Mouse (Mus musculus) spleen, embryonic (tissue): ENCODE results near the gene Syne3.

Experiments
- CTCF ChIA-PET: fragments of 350-600 bp; sonication (Branson Sonifier 250); formaldehyde crosslinking; loops from one replicate; lab custom pipeline; 2022; lab: Charles Lee

The Syne3 gene

GRCm38 (mm10) chr12:104935144-104935543, 74.5 kb downstream of the Syne3 start:
- CTCF ChIA-PET = interaction anchor here (0.6 to 0.7 kb wide), 2 partner anchors 36 to 187 kb away, joined by 7 to 12 read pairs; no protein-coding TSS in a partner anchor

- CTCF ChIA-PET = no interaction called here
Measured at GRCm38 (mm10) chr12:104933800-104934199, 75.8 kb downstream of the Syne3 start.

GRCm38 (mm10) chr12:104933217-104933616, 76.4 kb downstream of the Syne3 start:
- CTCF ChIA-PET = no interaction called here

GRCm38 (mm10) chr12:104925765-104926164, 83.8 kb downstream of the Syne3 start:
- CTCF ChIA-PET = interaction anchor here (0.6 kb wide), 1 partner anchor 172 kb away, joined by 4 read pairs; no protein-coding TSS in a partner anchor

- CTCF ChIA-PET = interaction anchor here (0.6 kb wide), 1 partner anchor 172 kb away, joined by 4 read pairs; no protein-coding TSS in a partner anchor
Measured at GRCm38 (mm10) chr12:104925035-104925434, 84.6 kb downstream of the Syne3 start.

- CTCF ChIA-PET = no interaction called here
Measured at GRCm38 (mm10) chr12:104924546-104924945, 85.1 kb downstream of the Syne3 start.

GRCm38 (mm10) chr12:104923948-104924388, 85.6 kb downstream of the Syne3 start:
- CTCF ChIA-PET = no interaction called here

- CTCF ChIA-PET = no interaction called here
Measured at GRCm38 (mm10) chr12:104922647-104923046, 87.0 kb downstream of the Syne3 start.

- CTCF ChIA-PET = no interaction called here
Measured at GRCm38 (mm10) chr12:104921071-104921470, 88.5 kb downstream of the Syne3 start.

- CTCF ChIA-PET = no interaction called here
Measured at GRCm38 (mm10) chr12:104919247-104919646, 90.4 kb downstream of the Syne3 start.

GRCm38 (mm10) chr12:104917927-104918326, 91.7 kb downstream of the Syne3 start:
- CTCF ChIA-PET = no interaction called here

GRCm38 (mm10) chr12:104917297-104917696, 92.3 kb downstream of the Syne3 start:
- CTCF ChIA-PET = no interaction called here

GRCm38 (mm10) chr12:104916776-104917175, 92.8 kb downstream of the Syne3 start:
- CTCF ChIA-PET = interaction anchor here (0.5 kb wide), 1 partner anchor 42 kb away, joined by 3 read pairs; no protein-coding TSS in a partner anchor

- CTCF ChIA-PET = no interaction called here
Measured at GRCm38 (mm10) chr12:104915681-104916080, 93.9 kb downstream of the Syne3 start.

- CTCF ChIA-PET = no interaction called here
Measured at GRCm38 (mm10) chr12:104912990-104913389, 96.6 kb downstream of the Syne3 start.

GRCm38 (mm10) chr12:104912281-104912933, 97.2 kb downstream of the Syne3 start:
- CTCF ChIA-PET = no interaction called here

GRCm38 (mm10) chr12:104909750-104910149, 99.9 kb downstream of the Syne3 start:
- CTCF ChIA-PET = no interaction called here

- CTCF ChIA-PET = interaction anchor here (0.6 kb wide), 1 partner anchor 10 kb away, joined by 3 read pairs; no protein-coding TSS in a partner anchor
Measured at GRCm38 (mm10) chr12:104908986-104909385, 100.6 kb downstream of the Syne3 start.

- CTCF ChIA-PET = interaction anchor here (0.6 kb wide), 1 partner anchor 9 kb away, joined by 3 read pairs; no protein-coding TSS in a partner anchor
Measured at GRCm38 (mm10) chr12:104908024-104908781, 101.4 kb downstream of the Syne3 start.

GRCm38 (mm10) chr12:104907133-104907532, 102.5 kb downstream of the Syne3 start:
- CTCF ChIA-PET = no interaction called here

GRCm38 (mm10) chr12:104904138-104904537, 105.5 kb downstream of the Syne3 start:
- CTCF ChIA-PET = interaction anchor here (0.8 kb wide), 1 partner anchor 11 kb away, joined by 3 read pairs; no protein-coding TSS in a partner anchor

GRCm38 (mm10) chr12:104902392-104903053, 107.1 kb downstream of the Syne3 start:
- CTCF ChIA-PET = no interaction called here
